Mouse (Mus musculus) midbrain, embryonic 15.5 days (tissue): ENCODE data around the gene Rab40c. TPM values are rescaled to one million over a fixed set of nuclear protein-coding genes. Genes with fewer than 3 reads are reported as not detected.
"Not testable (repeated sequence)": the region's sequence is repeated elsewhere in the genome, so short reads cannot be mapped to it uniquely, and the experiment has no call there.

Experiments
- ATAC-seq: fragments of 200-750 bp; cut with Nextera tagmentation; replicated peaks from 2 replicates; pipeline ENCODE4 v1.8.0; 2017; ENCODE audit warnings: moderate TSS enrichment
- H3K27ac ChIP-seq: fragments of 300-500 bp; sonication (generic); 2 replicates; pipeline ENCODE4 v1.5.1; 2015; ENCODE audit warnings: mild to moderate bottlenecking, inconsistent platforms
- H3K27me3 ChIP-seq: fragments of 300-500 bp; sonication (generic); replicated peaks from 2 replicates; pipeline ENCODE4 v1.6.1; 2015; ENCODE audit warnings: inconsistent platforms
- H3K36me3 ChIP-seq: fragments of 300-500 bp; sonication (generic); replicated peaks from 2 replicates; pipeline ENCODE4 v1.6.1; 2015; ENCODE audit warnings: inconsistent platforms
- H3K4me1 ChIP-seq: fragments of 300-500 bp; sonication (generic); 2 replicates; pipeline ENCODE4 v1.6.1; 2015; ENCODE audit warnings: inconsistent platforms
- H3K4me2 ChIP-seq: fragments of 300-500 bp; sonication (generic); 2 replicates; pipeline ENCODE4 v1.6.1; 2015; ENCODE audit warnings: inconsistent platforms, mild to moderate bottlenecking, moderate library complexity
- H3K4me3 ChIP-seq: fragments of 300-500 bp; sonication (generic); 2 replicates; pipeline ENCODE4 v1.5.1; 2015; ENCODE audit warnings: mild to moderate bottlenecking, inconsistent platforms
- H3K9ac ChIP-seq: fragments of 300-500 bp; sonication (generic); 2 replicates; pipeline ENCODE4 v1.6.1; 2015; ENCODE audit warnings: mild to moderate bottlenecking, inconsistent platforms
- H3K9me3 ChIP-seq: fragments of 300-500 bp; sonication (generic); 2 replicates; pipeline ENCODE4 v1.6.1; 2016; ENCODE audit warnings: inconsistent platforms
- WGBS: fragments of 180-500 bp; shearing (Covaris S2); methylation state at CpG from one replicate; pipeline ENCODE4 v1.1.7; 2015; ENCODE audit warnings: mixed read lengths; 5-methylcytosine and 5-hydroxymethylcytosine counted together
- polyA plus RNA-seq: library from polyadenylated mRNA; unstranded; fragments of >200 nt; fragmentation: Nextera tagmentation; extraction: Ambion mirVana; gene quantifications from 2 replicates; pipeline ENCODE4 v1.2.1, GENCODE M21; 2015

Gene Rab40c
- polyA plus RNA-seq, 1 experiment from 2014 or later, result 56.7 TPM

DNA sequence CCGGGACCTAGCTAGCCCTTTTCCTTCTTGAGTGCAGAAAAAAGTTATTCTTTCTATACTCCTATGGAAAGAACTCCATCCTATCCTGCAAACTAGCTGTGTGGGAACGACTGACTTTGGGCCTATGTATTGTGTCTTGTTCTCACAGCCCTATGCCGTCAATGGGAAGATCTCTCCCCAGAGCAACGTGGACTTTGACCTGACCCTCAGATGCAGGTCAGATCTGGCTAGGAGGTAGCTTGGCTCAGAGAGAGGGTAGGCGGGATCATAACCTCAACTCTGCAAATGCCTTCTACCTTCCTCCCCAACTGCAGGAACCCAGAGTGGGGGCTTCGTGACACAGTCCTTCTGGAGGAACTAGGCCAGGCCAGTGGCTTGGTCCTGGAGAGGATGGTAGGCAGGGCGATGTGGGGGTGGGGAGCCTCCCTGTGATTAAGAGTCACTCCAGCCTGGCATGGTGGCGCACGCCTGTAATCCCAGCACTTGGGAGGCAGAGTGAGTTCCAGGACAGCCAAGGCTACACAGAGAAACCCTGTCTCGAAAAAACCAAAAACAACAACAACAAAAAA lies 43.1 kb downstream of the Rab40c start:
- no peaks in the 10 kb centered on the region for H3K9me3 ChIP-seq
- peaks cover 32% of the 10 kb centered on the region for H3K4me1 ChIP-seq
- ATAC-seq, result no peak
- peak overlapping the region; percentile 95 for H3K4me2 ChIP-seq
- peak overlapping the region; percentile 99 for H3K27ac ChIP-seq
- H3K9ac ChIP-seq, result peak overlapping the region; percentile 99
- H3K4me3 ChIP-seq, result peak overlapping the region; percentile 92
- no peaks in the 10 kb centered on the region for H3K27me3 ChIP-seq
- WGBS, result 57% methylated on average over 10 of the region's 10 CpGs
- 0 out of 2 replicates have a peak, but pooled peaks cover 7% of the 10 kb centered on the region for H3K36me3 ChIP-seq

GRCm38 (mm10) chr17:25875171-25876136 lies 44.1 kb downstream of the Rab40c start:
- H3K4me1 ChIP-seq, result peaks cover 24% of the 10 kb centered on the region
- peak overlapping the region; percentile 99 for H3K27ac ChIP-seq
- 1% methylated on average over 59 of the region's 59 CpGs for WGBS
- H3K9me3 ChIP-seq, result no peaks in the 10 kb centered on the region
- ATAC-seq, result peak; percentile 93
- peak overlapping the region; percentile 99 for H3K9ac ChIP-seq
- no peaks in the 10 kb centered on the region for H3K27me3 ChIP-seq
- H3K4me3 ChIP-seq, result peak overlapping the region; percentile 92
- peak overlapping the region; percentile 95 for H3K4me2 ChIP-seq
- 0 out of 2 replicates have a peak, but pooled peaks cover 7% of the 10 kb centered on the region for H3K36me3 ChIP-seq

- WGBS, result under 1% methylated on average over 25 of the region's 25 CpGs
- Histone ChIP-seq H3K4me1 (peaks cover 20% of the 10 kb centered on the region), H3K9ac (peak within 1 kb of the TSS; percentile 99)
These were observed 44.8 kb downstream of the Rab40c start, which contains the start of gene Mettl26 for GRCm38 (mm10) chr17:25874721-25875170. Mettl26 (plus strand) TSS chr17:25875074.

GRCm38 (mm10) chr17:25874148-25874720 lies 45.3 kb downstream of the Rab40c start:
- H3K4me3 ChIP-seq, result peak overlapping the region; percentile 92
- peak; percentile 11; the same call in 1 of the 2 replicates for ATAC-seq
- 7% methylated on average over 14 of the region's 14 CpGs for WGBS
- peak overlapping the region; percentile 75 for H3K9ac ChIP-seq
- H3K27ac ChIP-seq, result peak overlapping the region; percentile 99
- peak overlapping the region; percentile 95 for H3K4me2 ChIP-seq
- peaks cover 20% of the 10 kb centered on the region for H3K4me1 ChIP-seq
- H3K9me3 ChIP-seq, result no peaks in the 10 kb centered on the region
- H3K27me3 ChIP-seq, result no peaks in the 10 kb centered on the region
- H3K36me3 ChIP-seq, result 0 out of 2 replicates have a peak, but pooled peaks cover 3% of the 10 kb centered on the region

More at GRCm38 (mm10) chr17:25874721-25875170, 44.8 kb downstream of the Rab40c start, which contains the start of gene Mettl26:
- no peaks in the 10 kb centered on the region for H3K27me3 ChIP-seq
- peak within 1 kb of the TSS; percentile 95 for H3K4me2 ChIP-seq
- H3K4me3 ChIP-seq, result peak within 1 kb of the TSS; percentile 92
- peak within 1 kb of the TSS; percentile 99 for H3K27ac ChIP-seq
- peak; percentile 73 for ATAC-seq
- H3K9me3 ChIP-seq, result no peaks in the 10 kb centered on the region
- H3K36me3 ChIP-seq, result 0 out of 2 replicates have a peak, but pooled peaks cover 7% of the 10 kb centered on the region

GRCm38 (mm10) chr17:25873405-25874147 lies 46.0 kb downstream of the Rab40c start:
- H3K27ac ChIP-seq, result peak overlapping the region; percentile 99
- 0 out of 2 replicates have a peak, but pooled peaks cover 3% of the 10 kb centered on the region for H3K36me3 ChIP-seq
- H3K4me2 ChIP-seq, result peak overlapping the region; percentile 95
- peak overlapping the region; percentile 75 for H3K9ac ChIP-seq
- 80% methylated on average over 11 of the region's 11 CpGs for WGBS
- H3K27me3 ChIP-seq, result no peaks in the 10 kb centered on the region
- ATAC-seq, result no peak
- peaks cover 26% of the 10 kb centered on the region for H3K4me1 ChIP-seq
- peak overlapping the region; percentile 92 for H3K4me3 ChIP-seq
- H3K9me3 ChIP-seq, result no peaks in the 10 kb centered on the region

- WGBS, result 84% methylated on average over 3 of the region's 3 CpGs
- Histone ChIP-seq H3K27ac (no peak overlapping the region), H3K36me3 (no peaks in the 10 kb centered on the region), H3K27me3 (no peaks in the 10 kb centered on the region), H3K9me3 (no peaks in the 10 kb centered on the region), H3K4me1 (peaks cover 31% of the 10 kb centered on the region), H3K9ac (no peak overlapping the region), H3K4me2 (no peak overlapping the region), H3K4me3 (no peak overlapping the region)
- no peak for ATAC-seq
These were observed 46.9 kb downstream of the Rab40c start for GRCm38 (mm10) chr17:25872676-25873075.

DNA sequence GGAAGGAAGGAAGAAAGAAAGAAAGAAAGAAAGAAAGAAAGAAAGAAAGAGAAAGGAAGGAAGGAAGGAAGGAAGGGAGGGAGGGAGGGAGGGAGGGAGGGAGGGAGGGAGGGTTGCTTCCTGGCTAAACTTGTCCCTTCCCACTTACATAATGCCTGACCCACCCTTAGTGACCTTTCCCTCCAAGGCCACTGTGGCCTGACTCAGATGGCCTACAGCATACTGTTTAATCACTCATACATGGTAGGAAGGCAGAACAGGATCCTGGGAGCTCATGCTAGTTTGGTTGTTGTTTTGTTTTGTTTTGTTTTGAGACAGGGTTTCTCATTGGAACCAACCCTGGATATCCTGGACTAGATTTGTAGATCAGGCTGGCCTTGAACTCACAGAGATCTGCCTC lies 48.0 kb downstream of the Rab40c start:
- H3K4me1 ChIP-seq, result peaks cover 29% of the 10 kb centered on the region
- H3K27me3 ChIP-seq, H3K27ac ChIP-seq, H3K9me3 ChIP-seq, H3K4me2 ChIP-seq, H3K9ac ChIP-seq, H3K4me3 ChIP-seq, H3K36me3 ChIP-seq, ATAC-seq: not testable (repeated sequence)

DNA sequence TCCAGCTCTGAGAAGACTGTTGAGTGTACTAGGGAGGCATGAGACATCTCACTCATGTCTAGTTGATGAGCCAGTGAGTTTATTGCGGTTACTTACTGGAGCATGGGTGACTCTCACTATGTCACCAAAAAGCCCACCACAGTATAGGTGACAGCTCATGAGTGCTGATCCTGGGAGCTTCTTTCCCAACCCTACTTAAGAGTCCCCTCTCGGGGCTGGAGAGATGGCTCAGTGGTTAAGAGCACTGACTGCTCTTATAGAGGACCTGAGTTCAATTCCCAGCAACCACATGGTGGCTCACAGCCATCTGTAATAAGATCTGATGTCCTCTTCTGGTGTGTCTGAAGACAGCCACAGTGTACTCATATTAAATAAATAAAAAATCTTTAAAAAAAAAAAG lies 49.6 kb downstream of the Rab40c start:
- H3K9ac ChIP-seq, result no peak overlapping the region
- peaks cover 21% of the 10 kb centered on the region for H3K4me1 ChIP-seq
- H3K27me3 ChIP-seq, result no peaks in the 10 kb centered on the region
- H3K4me2 ChIP-seq, result no peak overlapping the region
- no peak overlapping the region for H3K27ac ChIP-seq
- H3K36me3 ChIP-seq, result no peaks in the 10 kb centered on the region
- H3K9me3 ChIP-seq, result no peaks in the 10 kb centered on the region
- WGBS, result 87% methylated on average over 2 of the region's 2 CpGs
- H3K4me3 ChIP-seq, result no peak overlapping the region
- ATAC-seq, result no peak

GRCm38 (mm10) chr17:25869498-25869897 lies 50.0 kb downstream of the Rab40c start:
- no peak overlapping the region for H3K4me3 ChIP-seq
- 83% methylated on average over 8 of the region's 8 CpGs for WGBS
- H3K9me3 ChIP-seq, result no peaks in the 10 kb centered on the region
- no peak overlapping the region for H3K9ac ChIP-seq
- no peak overlapping the region for H3K27ac ChIP-seq
- H3K27me3 ChIP-seq, result no peaks in the 10 kb centered on the region
- H3K4me2 ChIP-seq, result no peak overlapping the region
- H3K36me3 ChIP-seq, result no peaks in the 10 kb centered on the region
- no peak for ATAC-seq
- peaks cover 21% of the 10 kb centered on the region for H3K4me1 ChIP-seq

DNA sequence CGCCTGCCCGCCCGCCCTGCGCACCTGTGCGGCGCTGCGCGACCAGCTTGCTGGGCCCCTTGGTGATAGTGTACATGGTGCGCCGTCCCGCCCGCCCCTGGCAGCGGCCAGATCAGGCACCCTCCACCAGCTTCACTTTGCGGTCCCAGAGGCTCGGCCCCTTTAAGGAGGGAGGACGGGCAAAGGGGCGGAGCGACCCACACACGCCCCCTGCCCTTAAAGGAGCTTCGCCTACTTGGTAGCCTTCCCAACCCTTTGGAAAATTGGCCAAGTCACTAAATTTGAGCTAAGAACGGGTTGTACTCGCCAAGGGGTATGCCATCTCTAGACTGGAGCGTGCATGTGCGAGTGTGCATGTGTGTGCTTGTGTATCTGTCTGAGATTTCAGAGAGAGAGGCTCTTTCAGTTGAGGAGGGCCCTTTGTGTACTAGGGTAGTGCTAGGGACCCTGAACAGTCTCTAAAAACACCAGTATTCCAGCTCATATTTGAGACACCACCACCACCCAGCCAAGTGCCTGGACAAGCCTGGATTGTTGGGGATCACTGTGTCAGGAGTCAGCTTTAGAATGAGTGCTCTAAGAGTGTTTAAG lies 50.8 kb downstream of the Rab40c start, which contains the start of gene Mcrip2:
Gene Mcrip2, minus strand, starts transcription at position 164 of the 591 bp plus-strand sequence.
- Histone ChIP-seq H3K36me3 (no peaks in the 10 kb centered on the region), H3K9me3 (no peaks in the 10 kb centered on the region), H3K9ac (peak within 1 kb of the TSS; percentile 67), H3K4me1 (peaks cover 15% of the 10 kb centered on the region), H3K4me3 (peak within 1 kb of the TSS; percentile 79), H3K27me3 (no peaks in the 10 kb centered on the region), H3K4me2 (peak within 1 kb of the TSS; percentile 98), H3K27ac (peak within 1 kb of the TSS; percentile 69)
- under 1% methylated on average over 24 of the region's 24 CpGs for WGBS
- ATAC-seq, result peak; percentile 83
